Mouse (Mus musculus) ES-E14 (cell line): ENCODE results near the gene Susd1.

Source experiments
- CHD2 ChIP-seq: IDR thresholded peaks from 2 replicates; pipeline ENCODE4 v1.6.1; 2014; ENCODE audit warnings: mild to moderate bottlenecking, low read depth, low read length, inconsistent platforms
- HCFC1 ChIP-seq: IDR thresholded peaks from 2 replicates; pipeline ENCODE4 v1.6.1; 2012; ENCODE audit warnings: low read length, inconsistent platforms, borderline replicate concordance; ENCODE audit not compliant: insufficient read depth
- ZC3H11A ChIP-seq: IDR thresholded peaks from 2 replicates; pipeline ENCODE4 v1.6.1; 2012; ENCODE audit warnings: low read depth, mild to moderate bottlenecking, inconsistent platforms, low read length, borderline replicate concordance
- ZNF384 ChIP-seq: IDR thresholded peaks from 2 replicates; pipeline ENCODE4 v1.6.1; 2012; ENCODE audit warnings: low read depth, low read length, inconsistent platforms

DNA sequence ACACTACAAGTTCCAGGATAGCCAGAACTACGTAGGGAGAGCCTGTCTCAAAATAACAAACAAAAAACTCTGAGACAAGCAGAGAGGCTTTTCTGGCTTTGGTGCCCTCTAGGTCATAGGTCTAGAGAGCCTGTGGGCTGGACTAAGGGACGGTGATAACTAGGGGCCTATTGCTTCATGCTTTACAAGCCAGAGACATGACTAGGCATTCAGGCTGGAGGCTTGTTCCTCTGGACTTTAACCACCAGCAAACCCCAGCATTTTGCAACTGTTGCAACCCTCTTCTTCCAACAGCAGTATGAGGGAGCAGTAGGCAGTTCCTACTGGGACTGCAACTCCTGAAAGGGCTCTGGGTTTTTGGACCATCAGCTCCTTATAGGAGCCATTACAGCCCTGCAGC, 1.5 kb upstream of the Susd1 start:
- TF ChIP-seq ZC3H11A = no peak
- TF ChIP-seq CHD2 = no peak
- TF ChIP-seq ZNF384 = no peak
- TF ChIP-seq HCFC1 = no peak
